Mouse (Mus musculus) kidney, postnatal 25 days (tissue): ENCODE measurements around the gene Gm45521.

ENCODE experiments used
- DNase-seq, 2 experiments: peaks; one replicate each; pipeline ENCODE4 v3.0.0; 2021; ENCODE audit warnings: mixed read lengths in 2 of 2

The Gm45521 gene

DNA sequence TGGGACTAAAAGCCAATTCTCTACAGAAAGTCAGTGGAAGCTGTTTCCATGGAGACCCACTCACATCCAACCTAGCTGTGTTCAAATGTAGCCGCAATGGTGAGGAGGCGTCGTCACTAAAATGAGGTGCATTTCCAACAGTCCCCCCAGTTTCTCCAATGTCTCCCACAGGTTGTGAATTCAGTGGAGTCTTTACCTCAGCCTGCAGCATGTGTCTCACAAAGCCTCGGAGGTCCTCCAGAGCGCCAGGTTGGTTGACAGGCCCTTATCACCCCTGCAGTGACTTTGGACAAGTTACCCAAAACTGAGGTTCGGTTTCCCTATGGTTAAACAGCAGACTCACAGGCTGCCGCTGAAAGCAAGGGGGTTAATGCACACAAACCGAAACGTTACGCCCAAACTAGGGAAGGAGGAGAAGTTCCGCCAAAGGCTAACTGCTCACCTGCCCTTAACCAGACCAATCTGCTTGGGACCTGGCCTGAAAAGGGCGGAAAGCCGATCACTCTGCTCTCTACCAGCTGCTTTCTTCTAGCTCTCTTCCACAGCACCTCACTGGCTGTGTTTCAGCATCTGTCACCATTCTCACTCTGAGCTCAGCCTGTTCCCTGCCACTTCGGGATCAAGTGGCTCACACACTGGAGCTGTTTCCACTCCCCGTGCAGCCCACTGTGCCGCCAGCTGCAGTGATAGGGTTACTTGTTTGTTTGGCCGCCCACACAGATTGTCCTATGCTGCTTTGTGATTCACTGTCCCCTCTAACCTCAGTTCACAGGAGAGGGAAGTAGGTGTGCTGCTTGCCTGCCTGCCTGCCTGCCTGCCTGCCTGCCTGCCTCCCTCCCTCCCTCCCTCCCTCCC lies 44.0 kb downstream of the Gm45521 start:
- DNase-seq = peak in 1 of 2 experiments; percentile 35

DNA sequence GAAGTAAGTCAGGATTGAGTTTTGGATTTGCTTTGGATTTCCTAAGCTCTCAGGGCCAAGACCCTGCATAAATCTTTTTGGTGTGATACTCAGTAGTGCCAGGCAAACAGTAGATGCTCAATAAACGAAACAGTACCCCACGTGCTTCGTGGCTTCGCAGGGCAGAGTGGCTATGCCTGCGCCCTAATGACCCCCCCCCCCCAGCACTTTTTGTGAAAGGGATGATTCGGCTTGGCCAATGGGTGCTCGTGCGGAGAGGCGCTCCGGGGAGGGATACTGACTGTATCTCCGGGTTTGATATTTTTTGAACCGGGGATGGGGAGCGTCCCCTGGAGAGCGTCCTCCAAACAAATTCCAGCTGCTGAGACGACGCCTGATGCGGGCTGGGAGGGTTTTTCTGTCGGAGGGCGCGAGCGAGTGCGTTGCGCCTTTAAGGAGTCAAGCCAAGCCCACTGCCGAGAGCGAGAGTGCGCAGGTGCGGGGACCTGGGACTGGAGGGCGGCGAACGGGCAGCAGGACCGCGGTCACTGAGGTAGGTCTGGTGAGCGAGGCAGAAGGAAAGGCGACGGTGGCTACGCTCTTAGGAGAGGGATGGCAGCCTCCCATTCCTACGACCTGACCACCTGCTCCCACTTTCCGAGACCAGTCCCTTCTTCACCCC lies 45.5 kb downstream of the Gm45521 start, which contains the start of gene Abhd6:
Gene Abhd6 (plus strand): TSS at position 471 of the 661 bp plus-strand sequence.
- peak; percentile 90 to 94 for DNase-seq

DNA sequence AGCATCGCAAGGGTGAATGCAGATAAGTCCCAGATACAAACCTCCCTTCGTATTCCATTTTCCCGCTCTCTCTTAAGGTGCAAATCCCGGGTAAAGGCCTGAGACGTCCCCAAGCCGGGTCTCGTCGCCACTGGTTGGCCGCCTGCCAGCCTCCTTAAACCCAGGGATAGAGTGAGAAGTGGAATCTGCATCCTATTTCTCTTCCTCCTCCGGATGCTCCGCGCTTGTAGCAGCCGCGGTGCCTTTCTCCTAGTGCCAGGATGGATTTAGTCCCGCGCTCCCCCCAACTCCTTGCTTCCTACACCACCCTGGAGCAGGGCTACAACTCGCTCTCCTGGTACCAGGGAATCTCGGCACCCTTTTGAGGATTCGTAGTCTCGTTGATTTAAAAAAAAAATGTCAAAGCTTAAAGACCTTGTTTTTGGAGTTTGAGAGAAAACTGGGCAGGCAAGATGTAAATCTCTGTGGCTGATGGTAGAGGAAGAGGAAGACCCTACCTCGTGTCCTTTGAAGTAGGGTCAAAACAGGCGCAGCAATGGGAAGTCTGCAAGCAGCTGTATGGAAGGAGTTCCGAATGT lies 46.1 kb downstream of the Gm45521 start:
- peak; percentile 63 to 66 for DNase-seq

GRCm38 (mm10) chr14:8003727-8004670 lies 46.9 kb downstream of the Gm45521 start:
- peak in 1 of 2 experiments; percentile 15 for DNase-seq

GRCm38 (mm10) chr14:8006061-8006460 lies 49.0 kb downstream of the Gm45521 start:
- DNase-seq = peak in 1 of 2 experiments; percentile 8

DNA sequence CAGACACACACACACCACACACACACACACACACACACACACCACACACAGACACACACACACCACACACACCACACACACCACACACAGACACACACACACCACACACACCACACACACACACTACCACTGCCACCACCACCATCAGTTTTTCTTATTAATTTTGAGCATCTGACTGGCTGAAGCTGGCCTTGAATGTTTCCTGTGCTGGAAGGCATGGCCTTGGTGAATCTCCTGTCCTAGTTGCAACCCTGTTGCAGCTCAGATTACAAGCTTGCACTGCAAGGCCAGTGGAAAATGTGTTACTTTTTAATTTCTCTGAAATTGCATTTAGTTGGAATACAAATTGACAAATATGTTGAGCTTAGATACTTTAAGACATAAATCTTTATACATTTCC lies 50.0 kb downstream of the Gm45521 start:
- peak in 1 of 2 experiments; percentile 10 for DNase-seq

- peak in 1 of 2 experiments; percentile 3 for DNase-seq
Measured at GRCm38 (mm10) chr14:8007486-8007885, 50.4 kb downstream of the Gm45521 start.

GRCm38 (mm10) chr14:8007923-8008322 lies 50.8 kb downstream of the Gm45521 start:
- DNase-seq = peak in 1 of 2 experiments; percentile 12
